Mouse (Mus musculus) liver, adult 2 months (tissue): Measurements from ENCODE around the gene Csnk1g2. TPM values are rescaled to one million over a fixed set of nuclear protein-coding genes. Genes with fewer than 3 reads are reported as not detected.

ENCODE experiments used
- DNase-seq: peaks from one replicate; pipeline ENCODE4 v3.0.0-alpha.2; 2011; ENCODE audit warnings: low read depth, low spot score; ENCODE audit errors: extremely low read depth
- H3K27ac ChIP-seq: fragments of 200-500 bp; replicated peaks from 2 replicates; pipeline ENCODE4 v1.5.1; 2012; ENCODE audit warnings: low read depth, mild to moderate bottlenecking, control low read depth, inconsistent platforms, low read length; ENCODE audit not compliant: insufficient read depth
- H3K27me3 ChIP-seq: fragments of 200-500 bp; 2 replicates; pipeline ENCODE4 v1.6.1; 2012; ENCODE audit warnings: mild to moderate bottlenecking, moderate library complexity, low read length, inconsistent platforms; ENCODE audit not compliant: control insufficient read depth, insufficient read depth
- H3K36me3 ChIP-seq: fragments of 200-500 bp; 2 replicates; pipeline ENCODE4 v1.6.1; 2012; ENCODE audit warnings: low read length, inconsistent platforms; ENCODE audit not compliant: control insufficient read depth, insufficient read depth
- H3K4me1 ChIP-seq: fragments of 200-500 bp; 2 replicates; pipeline ENCODE4 v1.6.1; 2011; ENCODE audit warnings: low read length; ENCODE audit not compliant: control insufficient read depth, insufficient read depth
- H3K4me3 ChIP-seq: fragments of 200-500 bp; 2 replicates; pipeline ENCODE4 v1.5.1; 2011; ENCODE audit warnings: low read depth, mild to moderate bottlenecking, control low read depth, low read length, moderate library complexity; ENCODE audit not compliant: insufficient read depth
- H3K79me2 ChIP-seq: fragments of 200-500 bp; 2 replicates; pipeline ENCODE4 v1.6.1; 2012; ENCODE audit warnings: inconsistent platforms, mild to moderate bottlenecking, low read length, moderate library complexity; ENCODE audit not compliant: control insufficient read depth, insufficient read depth
- H3K9ac ChIP-seq: fragments of 200-500 bp; 2 replicates; pipeline ENCODE4 v1.6.1; 2012; ENCODE audit warnings: low read depth, mild to moderate bottlenecking, control low read depth, inconsistent platforms, low read length
- CTCF ChIP-seq: fragments of 200-500 bp; IDR thresholded peaks from 2 replicates; pipeline ENCODE4 v1.5.1; 2011; ENCODE audit warnings: low read depth, low read length, control low read depth
- POLR2A ChIP-seq: fragments of 200-500 bp; IDR thresholded peaks from 2 replicates; pipeline ENCODE4 v1.6.1; 2011; ENCODE audit warnings: low read length, control low read depth; ENCODE audit not compliant: insufficient read depth; ENCODE audit errors: extremely low read depth
- WGBS: fragments of 180-500 bp; shearing (Covaris S2); methylation state at CpG from one replicate; pipeline ENCODE4 v1.1.7; 2018; 5-methylcytosine and 5-hydroxymethylcytosine counted together
- polyA plus RNA-seq: library from polyadenylated mRNA; depleted of rRNA; stranded (reverse); fragments of >200 nt; gene quantifications from 2 replicates; pipeline ENCODE4 v1.2.3, GENCODE M21; 2012
- total RNA-seq: library from RNA; depleted of rRNA; stranded (reverse); fragments of >200 nt; gene quantifications from 2 replicates; pipeline ENCODE4 v1.2.3, GENCODE M21; 2014

Csnk1g2 gene
- total and polyA plus RNA-seq, 2 experiments: 54.4 to 123 TPM

DNA sequence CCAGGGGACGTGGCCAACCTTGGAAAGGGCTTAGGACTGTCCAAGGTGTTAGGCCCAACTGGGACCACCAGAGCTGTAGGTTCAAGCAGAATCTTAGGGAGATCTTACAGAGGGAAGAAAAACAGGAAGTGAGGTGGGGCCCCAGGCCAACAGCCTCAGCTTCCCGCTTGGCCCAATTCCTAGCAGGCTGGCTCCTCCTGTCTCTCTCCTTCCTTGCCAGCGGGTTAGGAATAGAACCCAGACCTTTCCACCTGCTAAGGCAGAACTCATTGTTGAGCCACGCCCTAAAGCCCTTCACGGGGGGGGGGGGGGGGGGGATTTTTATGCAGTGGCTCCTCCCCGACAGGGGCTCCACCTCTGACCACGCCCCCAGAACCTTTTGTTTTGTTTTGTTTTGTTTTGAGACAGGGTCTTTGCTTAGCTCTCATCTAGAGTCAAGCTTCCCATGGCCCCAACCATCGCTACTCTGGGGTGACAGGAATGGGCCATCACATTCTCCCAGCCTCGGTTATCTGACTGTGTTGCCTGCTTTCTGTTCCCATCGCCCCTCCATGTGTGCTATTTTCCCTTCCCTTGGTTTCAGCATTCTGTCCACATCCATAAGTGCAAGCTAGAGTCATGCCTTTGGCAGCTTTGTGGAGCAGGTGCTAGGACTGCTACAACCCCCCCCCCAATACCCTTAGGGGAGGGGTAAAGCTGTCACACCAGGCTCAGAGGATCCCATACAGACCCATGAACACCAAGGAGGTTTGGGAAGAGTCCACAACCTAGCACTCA, 56.2 kb downstream of the Csnk1g2 start:
- Histone ChIP-seq H3K27me3 (no peaks in the 10 kb centered on the region), H3K9ac (peak overlapping the region; percentile 52; the same call in 1 of the 2 replicates), H3K4me3 (no peak overlapping the region), H3K79me2 (peaks cover 13% of the 10 kb centered on the region; the same call in 1 of the 2 replicates), H3K4me1 (peaks cover 29% of the 10 kb centered on the region), H3K36me3 (no peaks in the 10 kb centered on the region), H3K27ac (peak overlapping the region; percentile 99)
- 44% methylated on average over 9 of the region's 10 CpGs for WGBS
- TF ChIP-seq POLR2A (no peak), CTCF (no peak)
- peak; percentile 61 for DNase-seq

DNA sequence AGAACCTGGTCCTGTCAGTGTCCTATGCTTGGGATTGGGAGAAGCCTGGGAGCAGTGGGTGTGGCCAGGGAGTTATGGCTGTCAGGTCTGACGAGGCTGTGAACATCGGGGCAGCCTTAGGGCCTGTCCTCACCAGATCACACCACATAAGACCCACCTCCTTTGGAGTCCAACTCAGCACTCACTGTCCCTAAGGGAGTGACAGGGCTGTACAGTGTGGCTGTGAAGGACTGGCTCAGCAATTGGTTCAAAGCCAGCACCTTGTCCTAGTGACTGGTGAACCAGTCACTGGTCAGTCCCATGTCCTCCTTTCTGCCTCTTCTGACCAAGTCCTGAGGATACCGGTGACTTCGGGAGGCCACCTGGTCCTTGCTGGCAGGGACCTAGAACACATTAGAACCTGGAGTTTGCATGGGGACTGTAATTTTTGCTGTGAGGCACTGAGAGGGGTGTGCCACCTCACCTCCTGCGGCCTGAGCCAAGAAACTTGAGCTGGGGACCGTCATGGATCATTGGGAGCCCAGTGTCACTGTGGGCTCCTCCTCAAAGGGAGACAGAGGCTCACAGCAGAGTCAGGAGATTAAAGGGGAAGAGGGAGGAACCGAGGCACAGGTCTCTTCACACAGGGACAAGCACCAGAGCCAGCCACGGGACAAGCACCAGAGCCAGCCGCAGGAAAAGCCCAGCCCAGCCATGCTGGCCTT, 57.1 kb downstream of the Csnk1g2 start:
- Histone ChIP-seq H3K4me1 (peaks cover 27% of the 10 kb centered on the region), H3K27ac (peak overlapping the region; percentile 99), H3K36me3 (no peaks in the 10 kb centered on the region), H3K79me2 (peaks cover 8% of the 10 kb centered on the region; the same call in 1 of the 2 replicates), H3K9ac (peak overlapping the region; percentile 4; the same call in 1 of the 2 replicates), H3K27me3 (no peaks in the 10 kb centered on the region), H3K4me3 (no peak overlapping the region)
- 33% methylated on average over 9 of the region's 9 CpGs for WGBS
- no peak for TF ChIP-seq CTCF
- TF ChIP-seq POLR2A: no peak
- peak; percentile 94 for DNase-seq

DNA sequence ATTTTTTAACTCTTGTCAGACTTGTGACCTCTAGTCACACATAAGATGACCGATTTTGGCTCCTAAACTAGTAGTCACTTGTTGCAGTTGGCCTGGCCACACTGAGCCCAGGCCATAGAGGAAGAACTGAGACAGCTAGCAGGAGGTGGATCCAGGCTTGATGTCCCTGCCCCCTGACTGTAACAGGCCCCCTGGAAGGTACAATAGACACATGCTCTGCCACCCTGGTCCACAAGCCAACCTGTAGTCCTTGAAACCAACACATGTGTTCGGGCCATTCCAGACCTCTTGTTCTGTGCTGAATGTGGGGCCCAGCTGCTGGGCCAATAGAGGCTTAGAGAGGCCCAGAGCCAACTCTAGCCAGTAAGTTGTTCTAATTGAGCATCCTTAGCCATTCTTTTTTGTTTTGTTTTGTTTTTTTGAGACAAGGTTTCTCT, 57.6 kb downstream of the Csnk1g2 start:
- Histone ChIP-seq H3K4me1 (peaks cover 27% of the 10 kb centered on the region), H3K79me2 (peaks cover 8% of the 10 kb centered on the region; the same call in 1 of the 2 replicates), H3K9ac (no peak overlapping the region), H3K36me3 (no peaks in the 10 kb centered on the region), H3K27ac (peak overlapping the region; percentile 99), H3K27me3 (no peaks in the 10 kb centered on the region), H3K4me3 (no peak overlapping the region)
- TF ChIP-seq CTCF: no peak
- no peak for TF ChIP-seq POLR2A
- 54% methylated on average over 2 of the region's 2 CpGs for WGBS
- DNase-seq: no peak

- no peak overlapping the region for H3K9ac ChIP-seq
- DNase-seq: no peak
- H3K27ac ChIP-seq: no peak overlapping the region
- TF ChIP-seq POLR2A (no peak), CTCF (no peak)
- no peaks in the 10 kb centered on the region for H3K27me3 ChIP-seq
- peaks cover 27% of the 10 kb centered on the region for H3K4me1 ChIP-seq
- H3K4me3 ChIP-seq: no peak overlapping the region
- no peaks in the 10 kb centered on the region for H3K79me2 ChIP-seq
- WGBS: 97% methylated on average over 6 of the region's 6 CpGs
- no peaks in the 10 kb centered on the region for H3K36me3 ChIP-seq
These were observed 59.4 kb downstream of the Csnk1g2 start for GRCm38 (mm10) chr10:80682003-80682402.

DNA sequence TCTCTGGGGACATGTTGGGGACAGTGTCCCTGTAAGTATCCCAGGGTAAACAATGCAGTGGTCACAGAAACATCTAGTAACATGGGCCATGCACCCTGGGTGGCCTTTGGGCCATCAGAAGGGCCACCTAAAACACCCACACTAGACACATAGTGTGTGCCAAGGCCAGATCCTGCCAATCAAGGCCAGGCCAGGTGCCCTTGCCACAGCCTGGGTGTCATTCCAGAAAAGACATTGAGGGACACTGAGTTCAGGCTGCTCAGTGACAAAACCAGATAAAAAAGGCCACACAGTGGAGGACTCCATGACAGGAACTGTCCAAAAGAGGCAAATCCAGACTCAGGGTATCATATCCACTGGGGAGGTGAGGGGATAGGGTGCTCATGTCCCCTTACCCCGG, 61.0 kb downstream of the Csnk1g2 start:
- H3K36me3 ChIP-seq: no peaks in the 10 kb centered on the region
- H3K27me3 ChIP-seq: no peaks in the 10 kb centered on the region
- no peak overlapping the region for H3K27ac ChIP-seq
- peaks cover 16% of the 10 kb centered on the region for H3K4me1 ChIP-seq
- no peak overlapping the region for H3K4me3 ChIP-seq
- 31% methylated on average over 1 of the region's 1 CpGs for WGBS
- no peak for TF ChIP-seq CTCF
- no peak for TF ChIP-seq POLR2A
- peak; percentile 72 for DNase-seq
- H3K9ac ChIP-seq: no peak overlapping the region
- no peaks in the 10 kb centered on the region for H3K79me2 ChIP-seq

GRCm38 (mm10) chr10:80684214-80684613, 61.6 kb downstream of the Csnk1g2 start:
- WGBS: 62% methylated on average over 6 of the region's 6 CpGs
- Histone ChIP-seq H3K9ac (no peak overlapping the region), H3K27me3 (no peaks in the 10 kb centered on the region), H3K4me1 (peaks cover 13% of the 10 kb centered on the region), H3K36me3 (no peaks in the 10 kb centered on the region), H3K27ac (no peak overlapping the region), H3K79me2 (no peaks in the 10 kb centered on the region), H3K4me3 (no peak overlapping the region)
- TF ChIP-seq CTCF (peak; percentile 96), POLR2A (no peak)
- peak; percentile 59 for DNase-seq
